Mouse (Mus musculus) T-cell, adult 2 months (primary cell): ENCODE data around the gene Hist2h3c1.
A peak's percentile ranks its signal among the peaks of the same experiment; 100 is the strongest.

Experiments used
- DNase-seq: peaks from one replicate; pipeline ENCODE4 v3.0.0; 2022; ENCODE audit warnings: low spot score

Hist2h3c1 gene

GRCm38 (mm10) chr3:96260220-96260619 is 13.7 kb downstream of the Hist2h3c1 start:
- no peak for DNase-seq

- no peak for DNase-seq
These were observed 15.1 kb downstream of the Hist2h3c1 start for GRCm38 (mm10) chr3:96261623-96262022.

- DNase-seq, result peak; percentile 69
These were observed 15.9 kb downstream of the Hist2h3c1 start for GRCm38 (mm10) chr3:96262216-96262875.

- DNase-seq, result peak; percentile 96
These were observed 16.6 kb downstream of the Hist2h3c1 start, which contains the start of gene Hist2h4 for GRCm38 (mm10) chr3:96262979-96263550. Gene Hist2h4, minus strand, starts transcription at chr3:96263311.

GRCm38 (mm10) chr3:96263558-96264403 is 17.3 kb downstream of the Hist2h3c1 start:
- DNase-seq, result peak; percentile 64

GRCm38 (mm10) chr3:96264404-96264949 is 18.0 kb downstream of the Hist2h3c1 start:
- DNase-seq, result no peak

GRCm38 (mm10) chr3:96266132-96266710 is 19.7 kb downstream of the Hist2h3c1 start:
- no peak for DNase-seq

GRCm38 (mm10) chr3:96267541-96267940 is 21.1 kb downstream of the Hist2h3c1 start:
- DNase-seq, result no peak

- DNase-seq, result peak; percentile 50
These were observed 21.7 kb downstream of the Hist2h3c1 start, which contains the start of gene Hist2h3b for GRCm38 (mm10) chr3:96268051-96268775. Gene Hist2h3b, plus strand, starts transcription at chr3:96268654.

GRCm38 (mm10) chr3:96268776-96269378 is 22.4 kb downstream of the Hist2h3c1 start:
- DNase-seq, result peak; percentile 46

- peak; percentile 90 for DNase-seq
These were observed 23.3 kb downstream of the Hist2h3c1 start, which contains the start of gene Hist2h2bb for GRCm38 (mm10) chr3:96269511-96270474. Gene Hist2h2bb, plus strand, starts transcription at chr3:96269752.

GRCm38 (mm10) chr3:96273591-96274465 is 27.3 kb downstream of the Hist2h3c1 start:
- peak; percentile 76 for DNase-seq

- peak; percentile 67 for DNase-seq
These were observed 30.9 kb downstream of the Hist2h3c1 start for GRCm38 (mm10) chr3:96277428-96277799.

GRCm38 (mm10) chr3:96277800-96278624 is 31.5 kb downstream of the Hist2h3c1 start:
- DNase-seq, result peak; percentile 96

GRCm38 (mm10) chr3:96280660-96281059 is 34.2 kb downstream of the Hist2h3c1 start:
- DNase-seq, result no peak

GRCm38 (mm10) chr3:96284457-96284856 is 38.0 kb downstream of the Hist2h3c1 start:
- DNase-seq, result no peak

GRCm38 (mm10) chr3:96287334-96287733 is 40.8 kb downstream of the Hist2h3c1 start:
- peak; percentile 31 for DNase-seq

GRCm38 (mm10) chr3:96289201-96289600 is 42.7 kb downstream of the Hist2h3c1 start:
- no peak for DNase-seq
